9 mouse cellular contexts compared by ENCODE assay signal in the genomic region with DNA sequence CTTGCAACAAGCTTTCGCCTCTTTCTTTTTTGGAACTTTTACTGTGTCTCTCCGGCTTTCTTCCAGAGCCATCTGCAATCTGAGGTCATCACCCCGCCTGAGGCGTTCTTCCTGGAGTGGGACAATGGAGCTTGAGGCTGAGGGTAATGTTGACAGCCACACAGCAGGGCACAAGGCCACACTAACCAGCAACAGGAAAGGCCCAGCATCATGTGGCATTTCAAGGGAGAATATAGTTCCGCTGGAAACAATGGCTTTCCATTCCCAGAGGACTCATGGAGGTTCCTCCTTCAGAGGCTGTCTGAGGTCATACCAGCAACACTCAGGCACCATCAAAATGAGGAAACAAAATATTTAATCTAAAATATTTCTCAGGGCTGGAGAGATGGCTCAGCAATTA. TPM values are rescaled to one million over a fixed set of nuclear protein-coding genes. Genes with fewer than 3 reads are reported as not detected.
DNase-seq lines count a peak whose midpoint lies in the region; ATAC-seq and TF ChIP-seq lines count a peak whose summit lies in the region.
"Had no signal": no experiment of that assay in that cellular context is flagged by ENCODE, and none has a peak within 500 bp of the region (broad histone marks: within the 10 kb centered on the region; RNA-seq: fewer than 3 reads in every experiment).

No protein-coding gene starts in this region.

- intact Hi-C loops in gastrocnemius, adult 2 months (cut with DNase I), result no loop called here

- TF ChIP-seq POLR2A in lung, adult 2 months (IDR thresholded peaks at IDR 0.05; ENCODE audit: borderline replicate concordance, extremely low read depth, low read depth, low read length), result peak; percentile 32; the same call in 1 of the 2 replicates

- TF ChIP-seq CTCF in gastrocnemius, adult 2 months (IDR thresholded peaks at IDR 0.05), result no peak
- no peak for TF ChIP-seq CTCF in lung, adult 2 months (IDR thresholded peaks at IDR 0.05; ENCODE audit: insufficient read depth, low read length)

- no peak overlapping the region for H3K4me2 ChIP-seq in heart, embryonic 15.5 days
- no peak overlapping the region for H3K4me2 ChIP-seq in midbrain, embryonic 11.5 days

- no peak overlapping the region for H3K9ac ChIP-seq in heart, embryonic 15.5 days
- H3K9ac ChIP-seq in midbrain, embryonic 11.5 days (ENCODE audit: low read length), result no peak overlapping the region

- no peaks in the 10 kb centered on the region for H3K9me3 ChIP-seq in heart, embryonic 15.5 days (replicated peaks)
- no peaks in the 10 kb centered on the region for H3K9me3 ChIP-seq in midbrain, embryonic 11.5 days (ENCODE audit: control insufficient read depth, low read length)

- no peak overlapping the region; the same call in 1 of the 2 replicates for H3K4me3 ChIP-seq in gastrocnemius, adult 2 months
- H3K4me3 ChIP-seq in heart, embryonic 15.5 days, result no peak overlapping the region
- H3K4me3 ChIP-seq in lung, adult 2 months (replicated peaks; ENCODE audit: extremely low read depth, low read depth, low read length), result no peak overlapping the region
- H3K4me3 ChIP-seq in midbrain, embryonic 11.5 days (ENCODE audit: low read depth, low read length), result no peak overlapping the region
- H3K4me3 ChIP-seq: erythroblast, embryonic 14.5 days had no signal

- WGBS in heart, embryonic 15.5 days, result 76% methylated on average over 5 of the region's 5 CpGs
- 46% methylated on average over 5 of the region's 5 CpGs for WGBS in lung, adult 2 months
- WGBS in midbrain, embryonic 11.5 days, result 72% methylated on average over 5 of the region's 5 CpGs

- peaks cover 13% of the 10 kb centered on the region for H3K4me1 ChIP-seq in heart, embryonic 15.5 days (replicated peaks)
- H3K4me1 ChIP-seq in lung, adult 2 months (ENCODE audit: control insufficient read depth, insufficient read depth, low read length), result peaks cover 69% of the 10 kb centered on the region
- H3K4me1 ChIP-seq in midbrain, embryonic 11.5 days (ENCODE audit: control insufficient read depth, insufficient read depth, low read length), result peaks cover 6% of the 10 kb centered on the region

- H3K27me3 ChIP-seq in heart, embryonic 15.5 days, result no peaks in the 10 kb centered on the region
- H3K27me3 ChIP-seq in midbrain, embryonic 11.5 days (ENCODE audit: control insufficient read depth, insufficient read depth, low read length), result no peaks in the 10 kb centered on the region

- peak overlapping the region; percentile 77 for H3K27ac ChIP-seq in gastrocnemius, adult 2 months
- H3K27ac ChIP-seq in heart, embryonic 15.5 days, result no peak overlapping the region
- no peak overlapping the region for H3K27ac ChIP-seq in midbrain, embryonic 11.5 days (ENCODE audit: low read depth, low read length)

- ATAC-seq in heart, embryonic 15.5 days (replicated peaks; ENCODE audit: insufficient number of reproducible peaks, insufficient read depth, low FRiP score, low read depth), result 0 out of 2 replicates have a peak, but pooled peaks have one; percentile 54
- no peak for ATAC-seq in midbrain, embryonic 11.5 days (ENCODE audit: low FRiP score)

- 0 out of 2 replicates have a peak, but pooled peaks cover 11% of the 10 kb centered on the region for H3K36me3 ChIP-seq in heart, embryonic 15.5 days
- no peaks in the 10 kb centered on the region for H3K36me3 ChIP-seq in midbrain, embryonic 11.5 days (ENCODE audit: control insufficient read depth, insufficient read depth, low read length)

- peak; percentile 48 for DNase-seq in gastrocnemius, adult 2 months
- no peak for DNase-seq in gastrocnemius, postnatal 4 days (ENCODE audit: low spot score in 2 of 2)
- DNase-seq in adrenal gland, postnatal 10 days, result peak; percentile 25
- DNase-seq in lung, adult 2 months, result peak; percentile 32
- DNase-seq in cerebellum, adult 11-12 months, result no peak
- DNase-seq in urinary bladder, postnatal 10 days (ENCODE audit: low spot score), result no peak
- DNase-seq in midbrain, embryonic 11.5 days (ENCODE audit: low spot score, missing footprints), result no peak

RNA-seq across cellular contexts. Expression of a gene that starts 28.6 kb away (rescaled TPM):
- total RNA-seq in gastrocnemius, adult 2 months (2021), result 1 to 10 TPM; 3.4 to 7.0 TPM
- total RNA-seq in gastrocnemius, postnatal 4 days (2021), result 10 to 100 TPM in 1 of 2 experiments, 1 to 10 TPM in 1; 8.1 to 11.4 TPM
- 10 to 100 TPM; 14.3 to 17.0 TPM for total RNA-seq in adrenal gland, postnatal 10 days (2021)
- 11.1 and 15.8 TPM in 2 replicates for polyA plus RNA-seq in heart, embryonic 15.5 days (2015; fragmentation: Nextera tagmentation; extraction: Ambion mirVana)
- polyA plus RNA-seq in lung, adult 2 months (2012; rRNA removed), result 28.4 and 37.5 TPM in 2 replicates
- 35.1 and 39.6 TPM in 2 replicates for polyA plus RNA-seq in midbrain, embryonic 11.5 days (2014; fragmentation: Nextera tagmentation; extraction: Ambion mirVana)

RNA-seq across cellular contexts. Expression of a gene that starts 39.4 kb away (rescaled TPM):
- total RNA-seq in gastrocnemius, adult 2 months (2021), result 1 to 10 TPM; 2.7 to 2.9 TPM
- 10 to 100 TPM; 20.2 TPM for total RNA-seq in gastrocnemius, postnatal 4 days (2021)
- 10 to 100 TPM; 15.7 to 16.5 TPM for total RNA-seq in adrenal gland, postnatal 10 days (2021)
- polyA plus RNA-seq in heart, embryonic 15.5 days (2015; fragmentation: Nextera tagmentation; extraction: Ambion mirVana), result 23.0 and 33.4 TPM in 2 replicates
- 39.3 and 40.1 TPM in 2 replicates for polyA plus RNA-seq in lung, adult 2 months (2012; rRNA removed)
- polyA plus RNA-seq in midbrain, embryonic 11.5 days (2014; fragmentation: Nextera tagmentation; extraction: Ambion mirVana), result 51.0 and 58.3 TPM in 2 replicates

RNA-seq across cellular contexts. Expression of a gene that starts 45.9 kb away (rescaled TPM):
- total RNA-seq in gastrocnemius, adult 2 months (2021), result 10 to 100 TPM; 19.7 to 24.7 TPM
- 10 to 100 TPM; 26.9 to 30.4 TPM for total RNA-seq in gastrocnemius, postnatal 4 days (2021)
- total RNA-seq in adrenal gland, postnatal 10 days (2021), result 10 to 100 TPM; 32.2 to 36.8 TPM
- polyA plus RNA-seq in heart, embryonic 15.5 days (2015; fragmentation: Nextera tagmentation; extraction: Ambion mirVana), result 20.2 and 20.5 TPM in 2 replicates
- polyA plus RNA-seq in lung, adult 2 months (2012; rRNA removed), result 74.0 and 84.5 TPM in 2 replicates
- 28.5 and 29.9 TPM in 2 replicates for polyA plus RNA-seq in midbrain, embryonic 11.5 days (2014; fragmentation: Nextera tagmentation; extraction: Ambion mirVana)
- polyA plus RNA-seq: erythroblast, embryonic 14.5 days had no signal

RNA-seq across cellular contexts. Expression of a gene that starts 48.3 kb away (rescaled TPM):
- 10 to 100 TPM in 1 of 2 experiments, 1 to 10 TPM in 1; 6.9 to 36.6 TPM for total RNA-seq in gastrocnemius, adult 2 months (2021)
- 100 to 1,000 TPM; 303 to 330 TPM for total RNA-seq in gastrocnemius, postnatal 4 days (2021)
- 10 to 100 TPM; 61.8 to 75.9 TPM for total RNA-seq in adrenal gland, postnatal 10 days (2021)
- polyA plus RNA-seq in heart, embryonic 15.5 days (2015; fragmentation: Nextera tagmentation; extraction: Ambion mirVana), result 160 and 252 TPM in 2 replicates
- 1,294 and 1,321 TPM in 2 replicates for polyA plus RNA-seq in lung, adult 2 months (2012; rRNA removed)
- 69.8 and 78.9 TPM in 2 replicates for polyA plus RNA-seq in midbrain, embryonic 11.5 days (2014; fragmentation: Nextera tagmentation; extraction: Ambion mirVana)
- polyA plus RNA-seq: erythroblast, embryonic 14.5 days had no signal

Comparison
In these comparisons a context has a peak if more than half of its experiments do, and no peak if none do; other contexts are left out.
1. DNase-seq: peak in gastrocnemius, adult 2 months (single experiment), adrenal gland, postnatal 10 days (single experiment) and lung, adult 2 months (single experiment); none in gastrocnemius, postnatal 4 days (0 of 2), cerebellum, adult 11-12 months (single experiment), urinary bladder, postnatal 10 days (single experiment) and midbrain, embryonic 11.5 days (single experiment).
2. RNA of a gene that starts 39.4 kb away (total RNA-seq): 20.2 TPM in gastrocnemius, postnatal 4 days and 15.7 to 16.5 TPM in adrenal gland, postnatal 10 days; 2.7 to 2.9 TPM in gastrocnemius, adult 2 months; every median in the first group is over 4 times any median in the second.